9 mouse cellular contexts compared by ENCODE assay signal in genomic region chr17:65701356-65701755, GRCm38 (mm10). TPM values are rescaled to one million over a fixed set of nuclear protein-coding genes. Genes with fewer than 3 reads are reported as not detected.
DNase-seq lines count a peak whose midpoint lies in the region; ATAC-seq and TF ChIP-seq lines count a peak whose summit lies in the region.
"Had no signal": no experiment of that assay in that cellular context is flagged by ENCODE, and none has a peak within 500 bp of the region (broad histone marks: within the 10 kb centered on the region; RNA-seq: fewer than 3 reads in every experiment).

No protein-coding gene starts in this region.

- 65% methylated on average over 8 of the region's 8 CpGs for WGBS in heart, embryonic 16.5 days
- 58% methylated on average over 8 of the region's 8 CpGs for WGBS in limb, embryonic 13.5 days

- peaks cover 17% of the 10 kb centered on the region for H3K4me1 ChIP-seq in heart, embryonic 16.5 days (ENCODE audit: control insufficient read depth, insufficient read depth, low read length)
- H3K4me1 ChIP-seq in testis, adult 2 months (ENCODE audit: control insufficient read depth, insufficient read depth, low read length) = peaks cover 10% of the 10 kb centered on the region
- peaks cover 40% of the 10 kb centered on the region for H3K4me1 ChIP-seq in limb, embryonic 13.5 days

- H3K4me2 ChIP-seq in heart, embryonic 16.5 days (ENCODE audit: low read depth, low read length) = no peak overlapping the region
- peak overlapping the region; percentile 46; the same call in 1 of the 2 replicates for H3K4me2 ChIP-seq in limb, embryonic 13.5 days (replicated peaks)

- no peaks in the 10 kb centered on the region for H3K36me3 ChIP-seq in heart, embryonic 16.5 days (ENCODE audit: control insufficient read depth, insufficient read depth)
- no peaks in the 10 kb centered on the region for H3K36me3 ChIP-seq in testis, adult 2 months (ENCODE audit: control insufficient read depth, insufficient read depth, low read length)
- H3K36me3 ChIP-seq in limb, embryonic 13.5 days = 0 out of 2 replicates have a peak, but pooled peaks cover 3% of the 10 kb centered on the region

- no peak overlapping the region for H3K4me3 ChIP-seq in heart, embryonic 16.5 days (ENCODE audit: low read length)
- H3K4me3 ChIP-seq in testis, adult 2 months (ENCODE audit: control insufficient read depth, low read depth, low read length) = no peak overlapping the region
- no peak overlapping the region for H3K4me3 ChIP-seq in limb, embryonic 13.5 days

- TF ChIP-seq POLR2A in testis, adult 2 months (IDR thresholded peaks at IDR 0.05; ENCODE audit: control insufficient read depth, low read depth, low read length) = no peak

- no peak overlapping the region for H3K9ac ChIP-seq in heart, embryonic 16.5 days (ENCODE audit: low read length)
- H3K9ac ChIP-seq in limb, embryonic 13.5 days = no peak overlapping the region

- peak overlapping the region; percentile 88 for H3K27ac ChIP-seq in heart, embryonic 16.5 days (ENCODE audit: low read length)
- peak overlapping the region; percentile 80 for H3K27ac ChIP-seq in testis, adult 2 months (ENCODE audit: control insufficient read depth, insufficient read depth, low read depth, low read length)
- H3K27ac ChIP-seq in limb, embryonic 13.5 days = peak overlapping the region; percentile 93

- H3K9me3 ChIP-seq in heart, embryonic 16.5 days (replicated peaks; ENCODE audit: control insufficient read depth, low read length) = no peaks in the 10 kb centered on the region
- H3K9me3 ChIP-seq in limb, embryonic 13.5 days = no peaks in the 10 kb centered on the region

- TF ChIP-seq CTCF in testis, adult 2 months (IDR thresholded peaks at IDR 0.05; ENCODE audit: control insufficient read depth, insufficient read depth, insufficient replicate concordance, low read depth, low read length) = no peak

- no peak for DNase-seq in heart, adult 8-10 months (ENCODE audit: low spot score)
- DNase-seq in testis, postnatal 10 days (ENCODE audit: low spot score) = no peak
- DNase-seq in urinary bladder, adult 2 months (ENCODE audit: low spot score) = no peak
- DNase-seq in c-Kit-positive CD71-positive TER-119-positive erythroid progenitor cells, embryonic 14.5 days (ENCODE audit: low spot score) = no peak
- no peak for DNase-seq in cerebellum, adult 9-10 months

- no peaks in the 10 kb centered on the region for H3K27me3 ChIP-seq in heart, embryonic 16.5 days (ENCODE audit: control insufficient read depth, insufficient read depth, low read length)
- no peaks in the 10 kb centered on the region for H3K27me3 ChIP-seq in testis, adult 2 months (ENCODE audit: control insufficient read depth, insufficient read depth, low read length)
- no peaks in the 10 kb centered on the region for H3K27me3 ChIP-seq in limb, embryonic 13.5 days

- no peak for ATAC-seq in heart, embryonic 16.5 days (replicated peaks; ENCODE audit: extremely low read depth, insufficient read depth, low FRiP score)
- no peak for ATAC-seq in limb, embryonic 13.5 days (ENCODE audit: low FRiP score, low read depth)

RNA-seq across cellular contexts. Expression of gene Txndc2, which starts 59.4 kb away (rescaled TPM):
- polyA plus RNA-seq in heart, embryonic 16.5 days (2015; fragmentation: Nextera tagmentation; extraction: Ambion mirVana) = not detected in 2 replicates
- under 1 TPM in 2 of 4 experiments, not detected in 2; 0.12 to 0.16 TPM for total RNA-seq in heart, adult 8-10 months (2022)
- polyA plus RNA-seq in testis, adult 2 months (2012; rRNA removed) = 219 and 252 TPM in 2 replicates
- polyA plus RNA-seq in limb, embryonic 13.5 days (2015; fragmentation: Nextera tagmentation; extraction: Ambion mirVana) = 0.10 TPM in 1 of 2 replicates, not detected in the other
- 0.04 and 0.06 TPM in 2 replicates for polyA plus RNA-seq in urinary bladder, adult 2 months (2012; rRNA removed)
- total RNA-seq: gastrocnemius, postnatal 36 days had no signal

Comparison
In these comparisons a context has a peak if more than half of its experiments do, and no peak if none do; other contexts are left out.
1. RNA of gene Txndc2, which starts 59.4 kb away (polyA plus RNA-seq): 219 to 252 TPM in testis, adult 2 months; 0.10 TPM in limb, embryonic 13.5 days, 0.04 to 0.06 TPM in urinary bladder, adult 2 months and not detected in heart, embryonic 16.5 days; every median in the first group is over 100 times any median in the second.
2. Peak in every context shown above with its lines, with median percentiles within 50 percentile points of each other: H3K27ac ChIP-seq.